Mouse (Mus musculus): Measurements from ENCODE around the gene Dlgap1. TPM values are rescaled to one million over a fixed set of nuclear protein-coding genes. Genes with fewer than 3 reads are reported as not detected.

The Dlgap1 gene
- polyA plus RNA-seq, 1 experiment from 2014 or later, result 0.50 TPM

DNA sequence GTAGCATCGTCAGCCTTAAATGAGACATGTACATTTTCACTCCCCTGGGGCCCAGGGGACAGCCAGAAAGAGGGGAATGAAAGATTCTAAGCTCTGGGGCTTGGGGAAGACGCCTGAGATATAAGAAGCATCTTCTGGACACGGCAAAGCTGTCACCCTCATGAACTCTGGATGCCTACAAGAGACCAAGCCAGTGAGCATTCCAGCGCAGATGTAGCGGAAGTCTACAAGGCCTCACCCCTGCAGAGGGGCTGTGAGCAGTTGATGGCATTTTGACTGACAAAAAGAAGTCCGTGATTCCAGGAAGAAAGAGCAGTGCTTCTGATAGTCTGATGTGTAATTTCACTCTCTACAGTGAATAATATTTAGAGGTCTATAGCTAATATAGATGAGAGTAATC, 621.6 kb downstream of the Dlgap1 start:
- no peaks in the 10 kb centered on the region for H3K27me3 ChIP-seq
- H3K4me3 ChIP-seq, result no peak overlapping the region
- no peaks in the 10 kb centered on the region for H3K36me3 ChIP-seq
- no peak overlapping the region for H3K4me2 ChIP-seq
- no peak for ATAC-seq (replicated peaks; ENCODE audit: insufficient number of reproducible peaks, insufficient read depth, low FRiP score, low read depth)
- no peak overlapping the region for H3K27ac ChIP-seq
- no peak overlapping the region for H3K9ac ChIP-seq
- WGBS, result 57% methylated on average over 6 of the region's 6 CpGs
- no peaks in the 10 kb centered on the region for H3K9me3 ChIP-seq (replicated peaks)
- H3K4me1 ChIP-seq (replicated peaks), result no peaks in the 10 kb centered on the region

DNA sequence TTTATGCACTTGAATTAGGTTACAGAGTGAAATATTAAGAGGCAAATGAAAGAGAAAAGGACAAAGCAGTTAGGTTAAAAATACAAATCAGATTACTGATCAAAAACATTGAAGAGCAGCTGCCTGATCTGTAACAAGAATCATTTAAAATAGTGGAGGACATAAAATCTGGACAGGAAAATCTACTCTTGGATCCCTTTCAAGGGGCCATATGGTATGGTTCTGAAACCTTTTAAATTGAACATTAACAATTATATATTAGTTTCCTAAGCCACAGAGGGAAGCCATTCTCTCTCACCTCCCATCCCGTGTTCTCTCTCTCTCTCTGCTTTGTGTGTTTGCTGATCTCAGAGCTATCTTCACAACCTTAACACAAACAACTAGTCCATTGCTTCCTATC, 625.4 kb downstream of the Dlgap1 start:
- WGBS, result 61% methylated on average over 1 of the region's 1 CpGs
- H3K9ac ChIP-seq, result no peak overlapping the region
- H3K9me3 ChIP-seq (replicated peaks), result no peaks in the 10 kb centered on the region
- H3K27ac ChIP-seq, result no peak overlapping the region
- ATAC-seq (replicated peaks; ENCODE audit: insufficient number of reproducible peaks, insufficient read depth, low FRiP score, low read depth), result no peak
- H3K27me3 ChIP-seq, result no peaks in the 10 kb centered on the region
- H3K4me3 ChIP-seq, result no peak overlapping the region
- no peaks in the 10 kb centered on the region for H3K36me3 ChIP-seq
- H3K4me1 ChIP-seq (replicated peaks), result no peaks in the 10 kb centered on the region
- H3K4me2 ChIP-seq, result no peak overlapping the region

DNA sequence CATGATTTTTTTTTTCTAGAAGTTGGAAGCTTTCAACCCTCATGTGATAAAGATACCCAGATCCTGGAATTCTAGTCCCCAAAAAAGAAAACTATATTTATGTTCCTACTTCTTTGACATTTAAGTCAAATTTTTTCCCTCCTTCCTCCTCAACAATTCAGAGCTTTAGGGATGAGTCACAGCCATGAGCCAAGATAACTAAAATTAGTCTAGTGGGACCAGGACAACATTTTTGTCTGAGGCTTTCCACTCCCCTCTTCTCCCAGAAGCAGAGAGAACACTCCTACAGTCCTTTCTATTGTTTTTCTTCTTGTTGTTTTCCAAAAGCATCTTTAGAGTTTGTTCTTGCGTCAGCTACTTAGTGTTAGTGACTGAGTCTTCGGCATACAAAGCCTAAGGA, 627.5 kb downstream of the Dlgap1 start:
- Histone ChIP-seq H3K4me3 (no peak overlapping the region), H3K36me3 (no peaks in the 10 kb centered on the region), H3K9ac (no peak overlapping the region), H3K4me2 (no peak overlapping the region), H3K27ac (no peak overlapping the region), H3K4me1 (replicated peaks) (no peaks in the 10 kb centered on the region), H3K27me3 (no peaks in the 10 kb centered on the region), H3K9me3 (replicated peaks) (no peaks in the 10 kb centered on the region)
- no peak for ATAC-seq (replicated peaks; ENCODE audit: insufficient number of reproducible peaks, insufficient read depth, low FRiP score, low read depth)
- WGBS, result 77% methylated on average over 2 of the region's 2 CpGs

DNA sequence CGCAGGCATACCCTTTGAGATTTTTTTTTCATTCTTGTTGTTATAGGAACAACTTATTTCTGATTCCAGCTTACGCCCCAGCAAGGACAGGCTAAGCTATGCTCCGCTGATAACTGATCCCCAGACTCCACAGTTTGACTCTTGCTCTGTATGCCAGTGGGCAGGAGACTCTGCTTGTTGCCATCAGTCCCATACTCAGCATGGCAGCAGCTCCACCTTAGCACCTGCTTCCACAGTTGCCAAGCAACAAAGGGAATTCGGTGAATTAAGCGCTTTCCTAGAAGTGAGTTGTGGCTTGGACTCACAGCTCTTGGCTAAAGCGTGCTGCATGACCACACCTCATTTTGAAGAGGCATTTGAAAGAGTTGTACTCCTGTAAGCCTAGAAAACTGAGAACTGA, 631.6 kb downstream of the Dlgap1 start:
- Histone ChIP-seq H3K4me3 (no peak overlapping the region), H3K9me3 (replicated peaks) (no peaks in the 10 kb centered on the region), H3K27ac (no peak overlapping the region), H3K27me3 (no peaks in the 10 kb centered on the region), H3K9ac (no peak overlapping the region), H3K36me3 (no peaks in the 10 kb centered on the region), H3K4me1 (replicated peaks) (no peaks in the 10 kb centered on the region), H3K4me2 (no peak overlapping the region)
- WGBS, result 76% methylated on average over 6 of the region's 6 CpGs
- ATAC-seq (replicated peaks; ENCODE audit: insufficient number of reproducible peaks, insufficient read depth, low FRiP score, low read depth), result no peak

DNA sequence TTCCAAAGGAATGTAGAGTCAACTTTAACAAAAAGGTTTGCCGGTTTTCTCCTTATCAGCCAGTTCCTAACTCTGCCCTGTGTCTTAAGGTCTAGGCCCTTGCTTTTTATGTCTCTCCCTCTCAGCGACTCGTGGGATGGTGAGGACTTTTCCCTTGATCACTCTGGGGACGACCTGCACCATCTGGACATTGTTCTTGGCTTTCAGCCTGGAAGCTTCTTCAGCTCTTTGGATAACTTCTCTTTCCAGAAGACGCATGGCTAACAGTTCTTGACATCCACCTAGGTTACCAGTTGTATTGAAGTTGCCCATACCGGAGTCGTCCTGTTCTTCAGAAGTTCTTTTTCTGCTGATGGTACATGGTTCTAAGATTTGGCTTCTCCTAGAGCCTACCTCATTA, 633.2 kb downstream of the Dlgap1 start:
- Histone ChIP-seq H3K36me3 (no peaks in the 10 kb centered on the region), H3K9ac (no peak overlapping the region), H3K27me3 (no peaks in the 10 kb centered on the region), H3K27ac (no peak overlapping the region), H3K4me1 (replicated peaks) (no peaks in the 10 kb centered on the region), H3K4me2 (no peak overlapping the region), H3K4me3 (no peak overlapping the region), H3K9me3 (replicated peaks) (no peaks in the 10 kb centered on the region)
- no peak for ATAC-seq (replicated peaks; ENCODE audit: insufficient number of reproducible peaks, insufficient read depth, low FRiP score, low read depth)
- 67% methylated on average over 7 of the region's 7 CpGs for WGBS

DNA sequence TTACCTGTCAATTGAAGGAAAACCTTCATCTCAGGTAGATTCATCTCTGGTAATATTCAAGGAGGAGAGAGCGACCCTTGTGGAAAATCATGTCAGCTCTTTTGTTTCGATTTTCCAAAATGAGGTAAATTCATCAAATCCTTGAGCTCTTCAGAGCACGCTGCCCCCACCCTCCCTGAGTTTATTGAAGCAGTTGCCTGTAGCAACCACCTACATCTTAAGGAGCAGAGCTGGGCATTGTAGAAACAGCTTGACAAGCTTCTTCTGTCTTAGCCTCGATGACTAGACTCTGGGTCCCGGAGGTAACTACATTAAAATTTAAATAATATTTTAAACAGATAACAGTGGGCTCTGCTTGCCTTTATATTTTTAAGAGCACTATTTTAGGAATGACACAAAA, 636.8 kb downstream of the Dlgap1 start:
- ATAC-seq (replicated peaks; ENCODE audit: insufficient number of reproducible peaks, insufficient read depth, low FRiP score, low read depth), result no peak
- 70% methylated on average over 5 of the region's 5 CpGs for WGBS
- H3K9ac ChIP-seq, result no peak overlapping the region
- no peak overlapping the region for H3K4me2 ChIP-seq
- H3K4me3 ChIP-seq, result no peak overlapping the region
- no peaks in the 10 kb centered on the region for H3K4me1 ChIP-seq (replicated peaks)
- H3K27me3 ChIP-seq, result no peaks in the 10 kb centered on the region
- H3K9me3 ChIP-seq (replicated peaks), result no peaks in the 10 kb centered on the region
- H3K27ac ChIP-seq, result no peak overlapping the region
- H3K36me3 ChIP-seq, result no peaks in the 10 kb centered on the region

DNA sequence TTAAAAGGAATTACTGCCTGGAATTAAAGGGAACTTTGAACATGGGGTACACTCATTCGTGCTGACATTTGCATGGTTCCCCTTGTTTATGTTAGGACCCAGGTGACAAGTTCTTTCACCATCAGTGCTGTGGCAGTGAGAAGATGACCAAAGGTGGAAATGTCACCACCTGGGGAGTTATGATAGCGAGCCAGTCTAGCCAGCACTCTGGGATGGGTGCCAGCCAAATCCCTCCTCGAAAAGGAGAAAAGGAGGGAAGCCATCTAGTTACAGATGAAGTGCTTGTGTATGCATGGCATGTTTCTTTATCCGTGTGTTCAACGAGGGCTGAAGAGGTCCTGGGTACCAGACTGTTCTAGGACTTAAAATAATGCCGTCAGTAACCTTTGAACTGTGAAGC, 643.3 kb downstream of the Dlgap1 start:
- Histone ChIP-seq H3K36me3 (no peaks in the 10 kb centered on the region), H3K4me2 (no peak overlapping the region), H3K4me3 (no peak overlapping the region), H3K9ac (no peak overlapping the region), H3K27ac (no peak overlapping the region), H3K27me3 (no peaks in the 10 kb centered on the region), H3K4me1 (replicated peaks) (no peaks in the 10 kb centered on the region), H3K9me3 (replicated peaks) (no peaks in the 10 kb centered on the region)
- ATAC-seq (replicated peaks; ENCODE audit: insufficient number of reproducible peaks, insufficient read depth, low FRiP score, low read depth), result no peak
- 47% methylated on average over 6 of the region's 6 CpGs for WGBS

DNA sequence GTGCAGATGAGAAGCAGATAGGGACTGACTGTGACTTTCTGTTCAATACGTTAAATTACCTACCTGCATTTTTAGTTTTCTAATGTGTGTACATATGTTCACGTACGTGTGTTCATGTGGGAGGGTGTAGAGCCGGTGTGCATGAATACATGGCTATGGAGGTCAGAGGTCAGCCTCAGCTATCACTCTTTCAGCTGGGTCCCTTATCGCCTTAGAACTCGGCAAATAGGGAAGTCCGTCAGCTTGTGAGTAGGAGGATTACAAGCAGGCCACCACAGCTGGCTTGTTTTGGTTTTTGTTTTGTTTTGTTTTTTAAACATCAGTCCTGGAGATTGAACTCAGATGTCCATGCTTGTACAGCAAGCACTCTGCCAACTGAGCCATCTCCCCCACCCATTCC, 645.0 kb downstream of the Dlgap1 start:
- Histone ChIP-seq H3K27me3 (no peaks in the 10 kb centered on the region), H3K27ac (no peak overlapping the region), H3K4me1 (replicated peaks) (no peaks in the 10 kb centered on the region), H3K9ac (no peak overlapping the region), H3K4me3 (no peak overlapping the region), H3K36me3 (no peaks in the 10 kb centered on the region), H3K4me2 (no peak overlapping the region), H3K9me3 (replicated peaks) (no peaks in the 10 kb centered on the region)
- ATAC-seq (replicated peaks; ENCODE audit: insufficient number of reproducible peaks, insufficient read depth, low FRiP score, low read depth), result no peak
- 83% methylated on average over 7 of the region's 7 CpGs for WGBS

DNA sequence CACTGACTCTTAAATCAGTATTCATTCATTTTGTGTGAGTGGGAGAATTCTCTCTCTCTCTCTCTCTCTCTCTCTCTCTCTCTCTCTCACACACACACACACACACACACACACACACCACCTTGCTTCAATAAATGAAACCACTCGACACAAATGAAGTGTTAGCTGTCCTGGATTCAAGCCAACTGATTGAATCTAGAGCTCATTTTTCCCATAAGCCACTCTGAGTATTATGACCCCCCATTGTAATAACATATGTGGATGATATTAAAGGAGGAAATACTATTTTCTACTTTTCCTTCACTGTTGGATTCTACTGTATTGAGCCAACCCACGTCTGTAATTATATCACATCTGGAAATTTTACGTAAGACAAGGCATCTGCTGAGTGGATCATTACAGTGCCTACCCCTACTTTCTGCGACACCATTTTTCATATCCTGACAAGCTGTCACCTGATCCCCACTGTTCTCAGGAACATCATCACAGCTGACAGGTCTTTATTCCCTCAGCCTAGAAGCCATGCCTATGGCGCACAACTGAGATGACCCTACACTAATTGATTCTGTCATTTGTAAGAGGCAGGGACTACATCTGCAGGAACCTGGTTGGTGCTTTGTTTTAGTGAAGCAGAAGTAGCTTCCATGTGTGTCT, 645.7 kb downstream of the Dlgap1 start:
- H3K9me3 ChIP-seq (replicated peaks), result no peaks in the 10 kb centered on the region
- H3K36me3 ChIP-seq, result no peaks in the 10 kb centered on the region
- no peak for ATAC-seq (replicated peaks; ENCODE audit: insufficient number of reproducible peaks, insufficient read depth, low FRiP score, low read depth)
- no peak overlapping the region for H3K27ac ChIP-seq
- no peak overlapping the region for H3K9ac ChIP-seq
- H3K4me2 ChIP-seq, result no peak overlapping the region
- 75% methylated on average over 5 of the region's 5 CpGs for WGBS
- no peaks in the 10 kb centered on the region for H3K27me3 ChIP-seq
- no peaks in the 10 kb centered on the region for H3K4me1 ChIP-seq (replicated peaks)
- H3K4me3 ChIP-seq, result no peak overlapping the region

DNA sequence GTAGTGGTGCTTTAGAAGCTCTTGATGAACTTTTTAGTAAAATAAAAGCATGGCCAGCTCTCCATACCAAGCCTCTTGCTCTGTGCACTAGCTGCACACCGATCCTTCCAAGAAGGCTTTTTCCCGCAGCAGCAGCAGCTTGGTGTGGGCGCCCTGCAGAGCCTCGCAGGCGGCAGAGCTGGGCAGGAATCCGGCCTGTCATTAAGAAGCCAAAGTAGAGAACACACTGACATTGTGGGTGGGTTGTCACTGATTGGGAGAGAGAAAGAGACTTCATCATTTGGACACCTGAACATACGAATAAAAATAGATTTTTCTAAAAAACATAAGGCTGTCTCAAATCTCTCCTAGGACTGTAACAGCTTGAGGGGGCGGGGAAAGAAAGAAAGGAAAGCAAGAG, 653.6 kb downstream of the Dlgap1 start:
- H3K27me3 ChIP-seq, result no peaks in the 10 kb centered on the region
- H3K4me2 ChIP-seq, result no peak overlapping the region
- whole genome bisulfite sequencing, result 42% methylated on average over 8 of the region's 8 CpGs
- H3K36me3 ChIP-seq, result no peaks in the 10 kb centered on the region
- no peak overlapping the region for H3K9ac ChIP-seq
- peaks cover 4% of the 10 kb centered on the region; the same call in 1 of the 2 replicates for H3K4me1 ChIP-seq (replicated peaks)
- no peak overlapping the region for H3K4me3 ChIP-seq
- H3K9me3 ChIP-seq (replicated peaks), result 0 out of 2 replicates have a peak, but pooled peaks cover 4% of the 10 kb centered on the region
- no peak for ATAC-seq (replicated peaks; ENCODE audit: insufficient number of reproducible peaks, insufficient read depth, low FRiP score, low read depth)
- H3K27ac ChIP-seq, result no peak overlapping the region

DNA sequence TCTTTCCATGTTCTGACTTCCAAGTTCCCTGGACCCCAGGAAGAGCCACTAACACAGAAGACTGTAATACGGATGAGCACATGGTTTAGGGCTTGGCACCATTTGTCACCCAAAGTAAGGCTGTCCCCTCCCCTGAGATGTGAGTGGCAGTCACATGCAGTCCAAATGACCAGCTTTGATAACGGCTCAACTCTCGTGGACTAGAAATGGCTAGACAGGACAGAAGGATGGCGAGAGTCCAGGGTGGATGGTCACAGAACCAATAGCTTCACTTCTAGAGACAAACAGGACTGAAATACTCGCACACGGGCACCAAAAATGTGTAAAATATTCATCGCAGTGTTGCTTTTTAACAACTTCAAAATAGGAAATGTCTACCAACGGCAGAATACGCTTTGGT, 657.5 kb downstream of the Dlgap1 start:
- Histone ChIP-seq H3K36me3 (no peaks in the 10 kb centered on the region), H3K9ac (no peak overlapping the region), H3K4me1 (replicated peaks) (peaks cover 4% of the 10 kb centered on the region; the same call in 1 of the 2 replicates), H3K4me2 (no peak overlapping the region), H3K27ac (no peak overlapping the region), H3K27me3 (no peaks in the 10 kb centered on the region), H3K4me3 (no peak overlapping the region), H3K9me3 (replicated peaks) (no peaks in the 10 kb centered on the region)
- WGBS, result 85% methylated on average over 9 of the region's 9 CpGs
- ATAC-seq (replicated peaks; ENCODE audit: insufficient number of reproducible peaks, insufficient read depth, low FRiP score, low read depth), result no peak

DNA sequence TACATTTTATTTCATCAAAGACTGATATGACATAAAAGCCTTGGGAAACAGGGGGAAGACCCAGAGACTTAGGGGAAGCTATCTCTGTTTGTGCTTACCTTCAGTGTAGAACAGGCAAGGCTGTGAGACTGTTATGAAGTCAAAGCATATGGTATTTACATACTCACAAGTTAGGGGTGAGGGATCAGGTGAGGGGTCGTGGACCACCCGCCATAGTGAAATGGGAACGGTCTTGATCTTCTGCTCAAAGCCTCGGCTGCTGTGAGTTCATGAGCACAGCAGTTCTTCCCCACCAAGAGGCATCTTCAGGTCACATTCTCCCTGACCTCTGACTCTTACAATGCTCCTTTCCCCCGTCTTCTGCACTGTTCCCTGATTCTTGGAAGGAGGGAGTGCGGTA, 658.1 kb downstream of the Dlgap1 start:
- H3K27me3 ChIP-seq, result no peaks in the 10 kb centered on the region
- no peak overlapping the region for H3K27ac ChIP-seq
- H3K9me3 ChIP-seq (replicated peaks), result no peaks in the 10 kb centered on the region
- no peak overlapping the region for H3K9ac ChIP-seq
- no peak for ATAC-seq (replicated peaks; ENCODE audit: insufficient number of reproducible peaks, insufficient read depth, low FRiP score, low read depth)
- no peak overlapping the region for H3K4me2 ChIP-seq
- H3K4me1 ChIP-seq (replicated peaks), result peaks cover 4% of the 10 kb centered on the region; the same call in 1 of the 2 replicates
- no peak overlapping the region for H3K4me3 ChIP-seq
- H3K36me3 ChIP-seq, result no peaks in the 10 kb centered on the region
- 75% methylated on average over 6 of the region's 6 CpGs for WGBS

Data from heart, embryonic 15.5 days (tissue).